Mouse (Mus musculus): ENCODE results near the gene Helz2. TPM values are rescaled to one million over a fixed set of nuclear protein-coding genes. Genes with fewer than 3 reads are reported as not detected.

The Helz2 gene
- polyA plus RNA-seq (2015; fragmentation: Nextera tagmentation; extraction: Ambion mirVana) = 0.68 and 0.71 TPM in 2 replicates

DNA sequence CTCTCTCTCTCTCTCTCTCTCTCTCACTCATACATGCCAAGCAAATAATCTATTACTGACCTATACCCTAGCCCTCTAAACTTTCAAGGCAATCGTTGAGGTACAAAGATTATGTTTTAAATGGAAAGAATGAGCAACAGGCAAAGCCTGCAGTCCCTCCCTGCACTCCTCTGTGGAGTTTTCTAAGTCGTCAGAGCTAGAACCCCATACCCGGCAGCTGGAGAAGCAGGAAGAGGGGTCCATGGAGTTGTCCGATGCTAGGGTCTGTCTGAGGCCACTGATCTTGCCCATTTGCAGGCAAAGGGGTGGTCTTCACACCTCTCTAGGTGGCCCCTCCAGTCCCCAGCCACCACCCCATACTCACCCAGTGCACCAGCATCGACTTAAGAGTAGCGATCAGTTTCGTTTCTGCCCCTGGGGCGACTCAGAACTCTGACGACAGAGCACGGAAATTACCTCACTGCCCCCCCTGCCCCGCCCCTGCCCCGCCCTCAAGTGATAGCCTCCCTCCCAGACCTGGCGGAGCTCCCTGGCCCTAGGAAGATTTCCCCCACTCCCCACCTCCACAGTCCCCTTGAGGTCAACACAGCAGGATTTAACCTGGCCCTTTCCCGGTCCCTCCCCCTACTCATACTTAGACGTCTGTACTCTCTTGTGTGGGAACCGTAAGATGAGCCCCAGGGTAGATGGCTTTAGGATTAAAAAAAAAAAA lies at the start of gene Helz2:
Gene Helz2 (minus strand): TSS at position 426 of the 712 bp plus-strand sequence.

GRCm38 (mm10) chr2:181287958-181288350 lies 46.1 kb upstream of the Helz2 start, which contains the start of gene Gmeb2:
Gmeb2 (minus strand) TSS chr2:181288035.

DNA sequence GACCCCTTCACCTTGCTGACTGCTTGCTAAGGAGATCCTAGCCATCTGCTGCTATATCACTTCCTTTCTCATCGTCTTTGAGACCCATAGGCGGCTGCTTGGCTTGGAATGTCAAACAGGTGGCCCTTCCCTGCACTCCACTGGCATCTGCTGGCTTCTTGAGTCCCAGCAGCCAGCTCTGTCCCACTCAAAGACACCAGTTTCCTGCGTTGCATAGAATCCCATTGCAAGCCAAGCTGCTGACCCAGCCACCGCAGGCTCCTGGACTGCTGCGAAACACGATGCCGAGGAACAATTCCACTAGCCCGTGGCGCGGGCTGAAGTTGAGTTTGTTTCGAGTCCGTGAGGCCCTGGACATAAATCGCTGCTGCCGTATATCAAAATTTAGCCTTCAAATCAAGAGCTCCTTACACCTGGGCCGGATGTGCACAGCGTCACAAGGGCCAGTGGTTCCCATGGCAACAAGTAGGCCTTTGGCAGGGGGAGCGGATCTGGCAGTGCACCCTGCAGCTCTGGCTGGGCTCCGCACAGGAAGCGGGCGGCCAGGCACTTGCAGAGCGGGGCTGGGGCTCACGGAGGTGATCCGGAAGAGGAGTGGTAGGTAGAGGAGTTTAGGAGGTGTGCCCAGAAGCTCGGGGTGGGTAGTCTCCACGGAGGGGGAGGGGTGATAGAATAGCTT lies 22.1 kb downstream of the Helz2 start, which contains the start of gene Fndc11:
Gene Fndc11 (plus strand): TSS at position 476 of the 679 bp plus-strand sequence.

GRCm38 (mm10) chr2:181213021-181213445 lies 28.8 kb downstream of the Helz2 start, which contains the start of gene Srms:
Srms (minus strand) TSS chr2:181213185.

GRCm38 (mm10) chr2:181202422-181202821 lies 39.4 kb downstream of the Helz2 start, which contains the start of gene Ptk6:
Ptk6 (minus strand) TSS chr2:181202789.

GRCm38 (mm10) chr2:181187121-181188000 lies 54.5 kb downstream of the Helz2 start, which contains the start of gene Ppdpf:
Ppdpf (plus strand) TSS chr2:181187247.

Other genes starting within 250 kb of the Helz2 start
- 1.3 and 1.8 TPM in 2 replicates for gene Chrna4, start 198.5 kb downstream of the Helz2 start, polyA plus RNA-seq (2015; fragmentation: Nextera tagmentation; extraction: Ambion mirVana)
- gene Kcnq2, start 106.7 kb downstream of the Helz2 start, polyA plus RNA-seq (2015; fragmentation: Nextera tagmentation; extraction: Ambion mirVana) = not detected in 2 replicates
- gene Eef1a2, start 85.0 kb downstream of the Helz2 start, polyA plus RNA-seq (2015; fragmentation: Nextera tagmentation; extraction: Ambion mirVana) = 16.3 and 16.6 TPM in 2 replicates
- gene Ppdpf, start 54.8 kb downstream of the Helz2 start, polyA plus RNA-seq (2015; fragmentation: Nextera tagmentation; extraction: Ambion mirVana) = 122 and 132 TPM in 2 replicates
- gene Ptk6, start 39.2 kb downstream of the Helz2 start, polyA plus RNA-seq (2015; fragmentation: Nextera tagmentation; extraction: Ambion mirVana) = 0.18 TPM in 1 of 2 replicates, not detected in the other
- 0.05 and 0.10 TPM in 2 replicates for gene Srms, start 28.8 kb downstream of the Helz2 start, polyA plus RNA-seq (2015; fragmentation: Nextera tagmentation; extraction: Ambion mirVana)
- 0.15 TPM in 1 of 2 replicates, not detected in the other for gene Fndc11, start 22.0 kb downstream of the Helz2 start, polyA plus RNA-seq (2015; fragmentation: Nextera tagmentation; extraction: Ambion mirVana)
- gene Gmeb2, start 46.0 kb upstream of the Helz2 start, polyA plus RNA-seq (2015; fragmentation: Nextera tagmentation; extraction: Ambion mirVana) = 4.3 and 4.9 TPM in 2 replicates
- gene Stmn3, start 72.5 kb upstream of the Helz2 start, polyA plus RNA-seq (2015; fragmentation: Nextera tagmentation; extraction: Ambion mirVana) = 0.15 and 0.42 TPM in 2 replicates
- 12.0 and 13.4 TPM in 2 replicates for gene Rtel1, start 77.7 kb upstream of the Helz2 start, polyA plus RNA-seq (2015; fragmentation: Nextera tagmentation; extraction: Ambion mirVana)
- gene Zgpat, start 122.9 kb upstream of the Helz2 start, polyA plus RNA-seq (2015; fragmentation: Nextera tagmentation; extraction: Ambion mirVana) = 21.8 and 22.9 TPM in 2 replicates
- 38.2 and 40.4 TPM in 2 replicates for gene Arfrp1, start 123.4 kb upstream of the Helz2 start, polyA plus RNA-seq (2015; fragmentation: Nextera tagmentation; extraction: Ambion mirVana)
- gene Lime1, start 138.1 kb upstream of the Helz2 start, polyA plus RNA-seq (2015; fragmentation: Nextera tagmentation; extraction: Ambion mirVana) = 7.3 and 8.7 TPM in 2 replicates
- gene Zbtb46, start 217.4 kb upstream of the Helz2 start, polyA plus RNA-seq (2015; fragmentation: Nextera tagmentation; extraction: Ambion mirVana) = 5.7 and 6.2 TPM in 2 replicates